Mouse (Mus musculus): ENCODE measurements around the gene Trim8. TPM values are rescaled to one million over a fixed set of nuclear protein-coding genes. Genes with fewer than 3 reads are reported as not detected.

Gene Trim8
- 28.3 and 31.0 TPM in 2 replicates for polyA plus RNA-seq (2014; fragmentation: Nextera tagmentation; extraction: Ambion mirVana)

GRCm38 (mm10) chr19:46501401-46502068 lies at the start of gene Trim8:
Gene Trim8 (plus strand): TSS chr19:46501702.
- Histone ChIP-seq H3K27me3 (ENCODE audit: insufficient read depth, low read length) (no peaks in the 10 kb centered on the region), H3K9me3 (ENCODE audit: low read depth, low read length) (no peaks in the 10 kb centered on the region), H3K4me2 (peak within 1 kb of the TSS; percentile 94), H3K9ac (peak within 1 kb of the TSS; percentile 93), H3K4me3 (ENCODE audit: low read depth, low read length) (peak within 1 kb of the TSS; percentile 96), H3K27ac (ENCODE audit: low read depth) (peak within 1 kb of the TSS; percentile 100), H3K36me3 (ENCODE audit: insufficient read depth) (peaks cover 26% of the 10 kb centered on the region), H3K4me1 (ENCODE audit: insufficient read depth) (peaks cover 13% of the 10 kb centered on the region)
- ATAC-seq (ENCODE audit: insufficient read depth) (peak; percentile 30), DNase-seq (peak; percentile 85)
- TF ChIP-seq CTCF (IDR thresholded peaks at IDR 0.05; ENCODE audit: low read depth) = no peak
- 0% methylated on average over 57 of the region's 64 CpGs for WGBS

DNA sequence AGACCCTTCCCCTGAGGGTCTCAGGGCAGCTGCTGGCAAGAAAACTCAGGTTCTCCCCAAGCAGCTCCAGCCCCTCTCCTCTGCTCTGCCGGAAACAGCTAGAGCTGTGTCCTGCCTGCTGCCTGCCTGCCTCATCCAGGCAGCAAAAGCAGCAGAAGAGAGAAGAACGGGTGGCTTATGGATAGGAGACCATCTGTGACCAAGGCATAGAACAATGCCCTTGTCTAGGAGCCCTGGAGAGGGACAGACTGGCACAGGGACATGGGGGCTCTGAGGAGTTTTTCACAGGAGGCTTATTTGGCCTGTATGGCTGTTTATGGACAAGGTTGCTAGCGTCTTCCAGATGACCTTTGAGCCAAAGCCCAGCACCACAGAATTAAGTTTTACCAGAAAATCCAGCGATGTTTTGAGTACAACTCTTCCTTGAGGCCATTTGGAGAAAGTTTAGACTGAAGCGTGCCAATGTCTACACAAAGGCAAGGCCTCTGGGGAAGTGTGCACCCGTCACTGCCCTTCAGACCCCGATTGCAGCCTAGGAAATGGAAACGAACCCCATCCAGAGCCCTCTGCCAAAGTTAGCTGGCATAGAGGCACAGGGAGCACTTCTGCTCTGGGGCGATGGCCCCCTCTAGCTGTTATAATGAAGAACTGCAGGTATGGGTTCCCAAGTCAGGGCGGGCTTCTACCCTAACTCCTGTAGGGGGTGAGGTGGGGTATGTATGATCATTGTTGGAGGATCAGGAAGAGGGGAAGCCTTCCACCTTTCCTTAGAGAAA lies 49.3 kb upstream of the Trim8 start:
- Histone ChIP-seq H3K36me3 (ENCODE audit: insufficient read depth) (peaks cover 45% of the 10 kb centered on the region; the same call in 1 of the 2 replicates), H3K4me1 (ENCODE audit: insufficient read depth) (peaks cover 38% of the 10 kb centered on the region), H3K4me3 (ENCODE audit: low read depth, low read length) (no peak overlapping the region), H3K9me3 (ENCODE audit: low read depth, low read length) (no peaks in the 10 kb centered on the region), H3K4me2 (no peak overlapping the region), H3K9ac (no peak overlapping the region), H3K27ac (ENCODE audit: low read depth) (0 out of 2 replicates have a peak overlapping the region, but pooled peaks have one; percentile 42), H3K27me3 (ENCODE audit: insufficient read depth, low read length) (no peaks in the 10 kb centered on the region)
- peak; percentile 75 for DNase-seq
- peak; percentile 92 for TF ChIP-seq CTCF (IDR thresholded peaks at IDR 0.05; ENCODE audit: low read depth)
- WGBS = 47% methylated on average over 10 of the region's 10 CpGs
- no peak for ATAC-seq (ENCODE audit: insufficient read depth)

- no peak overlapping the region for H3K4me3 ChIP-seq (ENCODE audit: low read depth, low read length)
- peak overlapping the region; percentile 36; the same call in 1 of the 2 replicates for H3K27ac ChIP-seq (ENCODE audit: low read depth)
- no peak for DNase-seq
- no peak overlapping the region for H3K4me2 ChIP-seq
- 73% methylated on average over 9 of the region's 9 CpGs for WGBS
- peaks cover 34% of the 10 kb centered on the region for H3K4me1 ChIP-seq (ENCODE audit: insufficient read depth)
- TF ChIP-seq CTCF (IDR thresholded peaks at IDR 0.05; ENCODE audit: low read depth) = no peak
- no peak for ATAC-seq (ENCODE audit: insufficient read depth)
- no peak overlapping the region for H3K9ac ChIP-seq
- peaks cover 50% of the 10 kb centered on the region; the same call in 1 of the 2 replicates for H3K36me3 ChIP-seq (ENCODE audit: insufficient read depth)
- no peaks in the 10 kb centered on the region for H3K27me3 ChIP-seq (ENCODE audit: insufficient read depth, low read length)
- H3K9me3 ChIP-seq (ENCODE audit: low read depth, low read length) = no peaks in the 10 kb centered on the region
Measured at GRCm38 (mm10) chr19:46452916-46453315, 48.6 kb upstream of the Trim8 start.

GRCm38 (mm10) chr19:46454126-46454880 lies 47.2 kb upstream of the Trim8 start:
- peaks cover 63% of the 10 kb centered on the region; the same call in 1 of the 2 replicates for H3K36me3 ChIP-seq (ENCODE audit: insufficient read depth)
- H3K27me3 ChIP-seq (ENCODE audit: insufficient read depth, low read length) = no peaks in the 10 kb centered on the region
- no peak overlapping the region for H3K4me3 ChIP-seq (ENCODE audit: low read depth, low read length)
- peak overlapping the region; percentile 92 for H3K27ac ChIP-seq (ENCODE audit: low read depth)
- TF ChIP-seq CTCF (IDR thresholded peaks at IDR 0.05; ENCODE audit: low read depth) = no peak
- peak; percentile 51 for DNase-seq
- ATAC-seq (ENCODE audit: insufficient read depth) = peak; percentile 36
- 19% methylated on average over 20 of the region's 20 CpGs for WGBS
- H3K4me1 ChIP-seq (ENCODE audit: insufficient read depth) = peaks cover 28% of the 10 kb centered on the region
- no peaks in the 10 kb centered on the region for H3K9me3 ChIP-seq (ENCODE audit: low read depth, low read length)
- H3K4me2 ChIP-seq = peak overlapping the region; percentile 31
- H3K9ac ChIP-seq = peak overlapping the region; percentile 21

DNA sequence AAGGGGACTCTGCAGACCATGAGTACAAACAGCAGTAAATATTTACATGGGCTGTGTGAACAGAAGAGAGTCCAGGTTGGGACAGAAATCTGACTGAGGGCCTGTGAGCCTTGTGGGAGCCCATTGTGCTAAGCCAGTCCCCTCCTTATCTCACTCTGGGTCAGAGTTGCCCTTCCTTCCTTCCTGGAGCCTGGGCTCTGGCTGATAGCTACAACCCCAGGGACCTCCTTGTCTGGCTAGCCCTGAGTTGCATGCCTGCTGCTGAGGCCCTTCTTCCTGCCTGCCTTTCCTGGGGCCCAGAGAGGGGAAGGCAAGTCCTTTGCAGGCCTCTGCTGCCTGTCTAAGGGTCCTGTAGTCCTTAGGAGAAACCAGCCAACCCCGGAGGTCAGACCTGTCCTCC lies 46.5 kb upstream of the Trim8 start:
- no peak for TF ChIP-seq CTCF (IDR thresholded peaks at IDR 0.05; ENCODE audit: low read depth)
- DNase-seq (peak; percentile 70), ATAC-seq (ENCODE audit: insufficient read depth) (peak; percentile 82)
- peak overlapping the region; percentile 21 for H3K9ac ChIP-seq
- 16% methylated on average over 1 of the region's 1 CpGs for WGBS
- peak overlapping the region; percentile 31 for H3K4me2 ChIP-seq
- H3K36me3 ChIP-seq (ENCODE audit: insufficient read depth) = peaks cover 70% of the 10 kb centered on the region; the same call in 1 of the 2 replicates
- no peak overlapping the region for H3K4me3 ChIP-seq (ENCODE audit: low read depth, low read length)
- H3K27ac ChIP-seq (ENCODE audit: low read depth) = peak overlapping the region; percentile 92
- H3K9me3 ChIP-seq (ENCODE audit: low read depth, low read length) = no peaks in the 10 kb centered on the region
- peaks cover 28% of the 10 kb centered on the region for H3K4me1 ChIP-seq (ENCODE audit: insufficient read depth)
- no peaks in the 10 kb centered on the region for H3K27me3 ChIP-seq (ENCODE audit: insufficient read depth, low read length)

GRCm38 (mm10) chr19:46455556-46455955 lies 45.9 kb upstream of the Trim8 start:
- ATAC-seq (ENCODE audit: insufficient read depth) (no peak), DNase-seq (no peak)
- H3K9me3 ChIP-seq (ENCODE audit: low read depth, low read length) = no peaks in the 10 kb centered on the region
- H3K4me3 ChIP-seq (ENCODE audit: low read depth, low read length) = no peak overlapping the region
- H3K27ac ChIP-seq (ENCODE audit: low read depth) = peak overlapping the region; percentile 92
- peaks cover 74% of the 10 kb centered on the region; the same call in 1 of the 2 replicates for H3K36me3 ChIP-seq (ENCODE audit: insufficient read depth)
- H3K27me3 ChIP-seq (ENCODE audit: insufficient read depth, low read length) = no peaks in the 10 kb centered on the region
- H3K4me1 ChIP-seq (ENCODE audit: insufficient read depth) = peaks cover 28% of the 10 kb centered on the region
- peak overlapping the region; percentile 19; the same call in 1 of the 2 replicates for H3K4me2 ChIP-seq
- H3K9ac ChIP-seq = peak overlapping the region; percentile 21
- TF ChIP-seq CTCF (IDR thresholded peaks at IDR 0.05; ENCODE audit: low read depth) = no peak
- WGBS = 79% methylated on average over 8 of the region's 8 CpGs

All from lung, embryonic 14.5 days (tissue).